Mouse (Mus musculus) liver, adult 2 months (tissue): ENCODE measurements around the gene Olfr805. TPM values are rescaled to one million over a fixed set of nuclear protein-coding genes. Genes with fewer than 3 reads are reported as not detected.

Experiments used
- DNase-seq: peaks from one replicate; pipeline ENCODE4 v3.0.0-alpha.2; 2011; ENCODE audit warnings: low read depth, low spot score; ENCODE audit errors: extremely low read depth
- H3K27ac ChIP-seq: fragments of 200-500 bp; replicated peaks from 2 replicates; pipeline ENCODE4 v1.5.1; 2012; ENCODE audit warnings: low read depth, mild to moderate bottlenecking, control low read depth, inconsistent platforms, low read length; ENCODE audit not compliant: insufficient read depth
- H3K27me3 ChIP-seq: fragments of 200-500 bp; 2 replicates; pipeline ENCODE4 v1.6.1; 2012; ENCODE audit warnings: mild to moderate bottlenecking, moderate library complexity, low read length, inconsistent platforms; ENCODE audit not compliant: control insufficient read depth, insufficient read depth
- H3K36me3 ChIP-seq: fragments of 200-500 bp; 2 replicates; pipeline ENCODE4 v1.6.1; 2012; ENCODE audit warnings: low read length, inconsistent platforms; ENCODE audit not compliant: control insufficient read depth, insufficient read depth
- H3K4me1 ChIP-seq: fragments of 200-500 bp; 2 replicates; pipeline ENCODE4 v1.6.1; 2011; ENCODE audit warnings: low read length; ENCODE audit not compliant: control insufficient read depth, insufficient read depth
- H3K4me3 ChIP-seq: fragments of 200-500 bp; 2 replicates; pipeline ENCODE4 v1.5.1; 2011; ENCODE audit warnings: low read depth, mild to moderate bottlenecking, control low read depth, low read length, moderate library complexity; ENCODE audit not compliant: insufficient read depth
- H3K79me2 ChIP-seq: fragments of 200-500 bp; 2 replicates; pipeline ENCODE4 v1.6.1; 2012; ENCODE audit warnings: inconsistent platforms, mild to moderate bottlenecking, low read length, moderate library complexity; ENCODE audit not compliant: control insufficient read depth, insufficient read depth
- H3K9ac ChIP-seq: fragments of 200-500 bp; 2 replicates; pipeline ENCODE4 v1.6.1; 2012; ENCODE audit warnings: low read depth, mild to moderate bottlenecking, control low read depth, inconsistent platforms, low read length
- CTCF ChIP-seq: fragments of 200-500 bp; IDR thresholded peaks from 2 replicates; pipeline ENCODE4 v1.5.1; 2011; ENCODE audit warnings: low read depth, low read length, control low read depth
- POLR2A ChIP-seq: fragments of 200-500 bp; IDR thresholded peaks from 2 replicates; pipeline ENCODE4 v1.6.1; 2011; ENCODE audit warnings: low read length, control low read depth; ENCODE audit not compliant: insufficient read depth; ENCODE audit errors: extremely low read depth
- WGBS: fragments of 180-500 bp; shearing (Covaris S2); methylation state at CpG from one replicate; pipeline ENCODE4 v1.1.7; 2018; 5-methylcytosine and 5-hydroxymethylcytosine counted together
- polyA plus RNA-seq: library from polyadenylated mRNA; depleted of rRNA; stranded (reverse); fragments of >200 nt; gene quantifications from 2 replicates; pipeline ENCODE4 v1.2.3, GENCODE M21; 2012; rRNA removed
- total RNA-seq: library from RNA; depleted of rRNA; stranded (reverse); fragments of >200 nt; gene quantifications from 2 replicates; pipeline ENCODE4 v1.2.3, GENCODE M21; 2014; rRNA removed

Gene Olfr805
- total and polyA plus RNA-seq, 2 experiments: not detected

DNA sequence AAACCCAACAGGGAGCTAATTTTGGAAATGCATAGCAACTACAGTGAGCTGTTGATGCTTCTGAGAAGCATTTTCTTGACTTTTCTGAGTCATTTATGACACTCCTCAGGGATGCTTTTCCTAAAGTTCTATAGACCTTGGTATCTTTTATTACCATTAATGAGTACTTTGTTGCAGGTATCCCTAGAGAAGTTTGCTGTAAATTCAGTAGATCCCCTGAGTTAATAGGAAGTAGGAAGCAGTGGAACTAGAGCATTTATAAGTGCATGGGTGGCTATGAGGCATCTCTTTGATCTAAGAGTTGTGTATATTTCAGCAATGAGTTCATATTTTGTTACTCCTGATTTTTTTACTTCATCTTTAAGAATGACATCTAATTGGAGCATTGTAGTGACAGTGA is 26.3 kb downstream of the Olfr805 start, which contains the start of gene Olfr804:
Gene Olfr804, plus strand, starts transcription at position 301 of the 400 bp plus-strand sequence.
- no peak for DNase-seq
- no peak within 1 kb of the TSS for H3K9ac ChIP-seq
- H3K27me3 ChIP-seq: no peaks in the 10 kb centered on the region
- H3K4me1 ChIP-seq: no peaks in the 10 kb centered on the region
- H3K27ac ChIP-seq: no peak within 1 kb of the TSS
- TF ChIP-seq POLR2A (no peak), CTCF (no peak)
- H3K79me2 ChIP-seq: no peaks in the 10 kb centered on the region
- H3K36me3 ChIP-seq: no peaks in the 10 kb centered on the region
- no peak within 1 kb of the TSS for H3K4me3 ChIP-seq

DNA sequence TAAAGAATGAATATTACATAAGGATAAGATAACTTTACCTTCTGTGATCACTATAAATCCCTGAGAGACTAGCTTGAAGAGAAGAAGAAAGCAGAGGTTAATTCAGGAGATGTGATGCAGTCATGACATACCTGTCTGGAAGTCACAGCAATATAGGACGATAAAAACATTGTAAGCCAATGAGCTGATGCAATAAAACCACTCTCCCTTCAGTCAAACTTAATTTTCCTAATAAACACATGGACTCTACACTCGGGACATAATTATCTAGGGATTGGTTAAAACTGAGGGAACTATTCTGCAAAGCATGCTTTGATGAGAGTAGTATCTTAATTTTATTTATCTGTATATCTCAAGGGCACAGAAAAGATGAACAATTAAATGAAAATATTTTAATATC is 35.0 kb downstream of the Olfr805 start, which contains the start of gene Olfr803:
Gene Olfr803, minus strand, starts transcription at position 101 of the 400 bp plus-strand sequence.
- no peak for DNase-seq
- H3K9ac ChIP-seq: no peak within 1 kb of the TSS
- H3K27ac ChIP-seq: no peak within 1 kb of the TSS
- no peak within 1 kb of the TSS for H3K4me3 ChIP-seq
- WGBS: 68% methylated on average over 2 of the region's 2 CpGs
- H3K36me3 ChIP-seq: no peaks in the 10 kb centered on the region
- no peaks in the 10 kb centered on the region for H3K27me3 ChIP-seq
- H3K4me1 ChIP-seq: no peaks in the 10 kb centered on the region
- no peak for TF ChIP-seq POLR2A
- TF ChIP-seq CTCF: no peak
- H3K79me2 ChIP-seq: no peaks in the 10 kb centered on the region

DNA sequence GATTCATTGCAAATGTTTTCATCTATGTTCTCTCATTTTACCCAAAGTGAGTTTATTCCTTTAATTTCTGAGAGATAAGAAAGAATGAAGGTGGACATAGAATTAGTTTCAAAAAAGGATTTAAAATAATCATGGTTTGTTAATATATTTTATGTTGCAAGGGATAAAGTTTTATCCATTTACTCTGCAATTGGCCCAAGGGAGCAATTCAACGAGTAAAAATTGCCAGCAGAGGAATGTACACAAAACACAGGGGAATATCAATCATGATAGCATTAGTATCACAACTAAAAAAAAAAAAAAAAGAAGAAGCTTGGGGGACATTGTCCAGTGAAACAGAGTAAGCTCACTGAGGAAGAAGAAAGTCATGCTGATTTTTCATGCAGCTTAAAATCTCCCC is 41.1 kb downstream of the Olfr805 start, which contains the start of gene Olfr802:
Gene Olfr802, minus strand, starts transcription at position 101 of the 400 bp plus-strand sequence.
- TF ChIP-seq POLR2A: no peak
- TF ChIP-seq CTCF: no peak
- H3K27ac ChIP-seq: no peak within 1 kb of the TSS
- no peaks in the 10 kb centered on the region for H3K4me1 ChIP-seq
- no peak for DNase-seq
- H3K79me2 ChIP-seq: no peaks in the 10 kb centered on the region
- H3K4me3 ChIP-seq: no peak within 1 kb of the TSS
- 67% methylated on average over 1 of the region's 1 CpGs for WGBS
- H3K27me3 ChIP-seq: no peaks in the 10 kb centered on the region
- no peaks in the 10 kb centered on the region for H3K36me3 ChIP-seq
- no peak within 1 kb of the TSS for H3K9ac ChIP-seq

DNA sequence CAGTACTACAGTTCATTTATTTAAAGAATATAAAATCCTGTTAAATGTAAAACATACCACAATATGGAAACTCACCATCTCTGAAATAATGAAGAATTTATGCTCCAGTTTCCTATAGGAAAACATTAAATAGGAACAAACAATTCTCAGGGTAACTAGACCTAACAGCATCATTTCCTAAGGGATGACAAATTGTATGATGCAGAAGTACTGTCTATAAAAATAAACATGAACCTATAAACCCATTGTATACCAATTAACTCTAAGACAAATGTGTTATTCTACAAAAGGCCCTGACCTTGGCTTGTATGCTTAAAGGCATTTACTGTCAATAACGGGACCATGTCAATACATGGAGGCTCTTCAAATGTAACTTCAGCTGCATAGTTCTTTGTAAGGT is 55.4 kb downstream of the Olfr805 start, which contains the start of gene Olfr801:
Gene Olfr801, minus strand, starts transcription at position 101 of the 400 bp plus-strand sequence.
- H3K36me3 ChIP-seq: no peaks in the 10 kb centered on the region
- H3K4me1 ChIP-seq: no peaks in the 10 kb centered on the region
- H3K27me3 ChIP-seq: no peaks in the 10 kb centered on the region
- WGBS: 64% methylated on average over 1 of the region's 1 CpGs
- DNase-seq: no peak
- H3K9ac ChIP-seq: no peak within 1 kb of the TSS
- H3K79me2 ChIP-seq: no peaks in the 10 kb centered on the region
- no peak within 1 kb of the TSS for H3K27ac ChIP-seq
- TF ChIP-seq POLR2A (no peak), CTCF (no peak)
- no peak within 1 kb of the TSS for H3K4me3 ChIP-seq

Other genes starting within 250 kb of the Olfr805 start
- gene Olfr789, start 244.6 kb downstream of the Olfr805 start, total RNA-seq: not detected in 2 replicates
- not detected in 2 replicates for gene Olfr789, start 244.6 kb downstream of the Olfr805 start, polyA plus RNA-seq
- gene Olfr790, start 230.9 kb downstream of the Olfr805 start, total RNA-seq: not detected in 2 replicates
- gene Olfr790, start 230.9 kb downstream of the Olfr805 start, polyA plus RNA-seq: not detected in 2 replicates
- not detected in 2 replicates for gene Olfr791, start 207.6 kb downstream of the Olfr805 start, total RNA-seq
- gene Olfr791, start 207.6 kb downstream of the Olfr805 start, polyA plus RNA-seq: not detected in 2 replicates
- not detected in 2 replicates for gene Olfr792, start 190.2 kb downstream of the Olfr805 start, total RNA-seq
- not detected in 2 replicates for gene Olfr792, start 190.2 kb downstream of the Olfr805 start, polyA plus RNA-seq
- not detected in 2 replicates for gene Olfr794, start 161.7 kb downstream of the Olfr805 start, total RNA-seq
- gene Olfr794, start 161.7 kb downstream of the Olfr805 start, polyA plus RNA-seq: not detected in 2 replicates
- gene Olfr796, start 116.8 kb downstream of the Olfr805 start, total RNA-seq: not detected in 2 replicates
- gene Olfr796, start 116.8 kb downstream of the Olfr805 start, polyA plus RNA-seq: not detected in 2 replicates
- gene Olfr798, start 101.4 kb downstream of the Olfr805 start, total RNA-seq: not detected in 2 replicates
- not detected in 2 replicates for gene Olfr798, start 101.4 kb downstream of the Olfr805 start, polyA plus RNA-seq
- gene Olfr799, start 91.9 kb downstream of the Olfr805 start, total RNA-seq: not detected in 2 replicates
- not detected in 2 replicates for gene Olfr799, start 91.9 kb downstream of the Olfr805 start, polyA plus RNA-seq
- not detected in 2 replicates for gene Olfr800, start 71.7 kb downstream of the Olfr805 start, total RNA-seq
- gene Olfr800, start 71.7 kb downstream of the Olfr805 start, polyA plus RNA-seq: not detected in 2 replicates
- gene Olfr801, start 55.5 kb downstream of the Olfr805 start, total RNA-seq: not detected in 2 replicates
- not detected in 2 replicates for gene Olfr801, start 55.5 kb downstream of the Olfr805 start, polyA plus RNA-seq
- not detected in 2 replicates for gene Olfr802, start 41.2 kb downstream of the Olfr805 start, total RNA-seq
- not detected in 2 replicates for gene Olfr802, start 41.2 kb downstream of the Olfr805 start, polyA plus RNA-seq
- gene Olfr803, start 35.1 kb downstream of the Olfr805 start, total RNA-seq: not detected in 2 replicates
- not detected in 2 replicates for gene Olfr803, start 35.1 kb downstream of the Olfr805 start, polyA plus RNA-seq
- gene Olfr804, start 26.2 kb downstream of the Olfr805 start, total RNA-seq: not detected in 2 replicates
- not detected in 2 replicates for gene Olfr804, start 26.2 kb downstream of the Olfr805 start, polyA plus RNA-seq
- gene Olfr806, start 12.5 kb upstream of the Olfr805 start, total RNA-seq: not detected in 2 replicates
- gene Olfr806, start 12.5 kb upstream of the Olfr805 start, polyA plus RNA-seq: not detected in 2 replicates
- gene Olfr807, start 28.4 kb upstream of the Olfr805 start, total RNA-seq: not detected in 2 replicates
- gene Olfr807, start 28.4 kb upstream of the Olfr805 start, polyA plus RNA-seq: not detected in 2 replicates
- gene Olfr808, start 36.1 kb upstream of the Olfr805 start, total RNA-seq: not detected in 2 replicates
- gene Olfr808, start 36.1 kb upstream of the Olfr805 start, polyA plus RNA-seq: not detected in 2 replicates
- not detected in 2 replicates for gene Olfr809, start 45.3 kb upstream of the Olfr805 start, total RNA-seq
- gene Olfr809, start 45.3 kb upstream of the Olfr805 start, polyA plus RNA-seq: not detected in 2 replicates
- not detected in 2 replicates for gene Olfr810, start 65.5 kb upstream of the Olfr805 start, total RNA-seq
- gene Olfr810, start 65.5 kb upstream of the Olfr805 start, polyA plus RNA-seq: not detected in 2 replicates
- gene Olfr811, start 75.0 kb upstream of the Olfr805 start, total RNA-seq: not detected in 2 replicates
- gene Olfr811, start 75.0 kb upstream of the Olfr805 start, polyA plus RNA-seq: not detected in 2 replicates
- gene Olfr812, start 116.7 kb upstream of the Olfr805 start, total RNA-seq: not detected in 2 replicates
- not detected in 2 replicates for gene Olfr812, start 116.7 kb upstream of the Olfr805 start, polyA plus RNA-seq
- not detected in 2 replicates for gene Olfr813, start 126.0 kb upstream of the Olfr805 start, total RNA-seq
- gene Olfr813, start 126.0 kb upstream of the Olfr805 start, polyA plus RNA-seq: not detected in 2 replicates
- gene Olfr814, start 150.5 kb upstream of the Olfr805 start, total RNA-seq: not detected in 2 replicates
- not detected in 2 replicates for gene Olfr814, start 150.5 kb upstream of the Olfr805 start, polyA plus RNA-seq
- gene Olfr815, start 176.5 kb upstream of the Olfr805 start, total RNA-seq: 0.13 TPM in 1 of 2 replicates, not detected in the other
- not detected in 2 replicates for gene Olfr815, start 176.5 kb upstream of the Olfr805 start, polyA plus RNA-seq
- gene Olfr816, start 186.2 kb upstream of the Olfr805 start, total RNA-seq: not detected in 2 replicates
- not detected in 2 replicates for gene Olfr816, start 186.2 kb upstream of the Olfr805 start, polyA plus RNA-seq
- not detected in 2 replicates for gene Olfr818, start 219.7 kb upstream of the Olfr805 start, total RNA-seq
- not detected in 2 replicates for gene Olfr818, start 219.7 kb upstream of the Olfr805 start, polyA plus RNA-seq
- gene Olfr819, start 237.9 kb upstream of the Olfr805 start, total RNA-seq: not detected in 2 replicates
- gene Olfr819, start 237.9 kb upstream of the Olfr805 start, polyA plus RNA-seq: not detected in 2 replicates
- not detected in 2 replicates for gene Olfr247, start 246.8 kb upstream of the Olfr805 start, total RNA-seq
- not detected in 2 replicates for gene Olfr247, start 246.8 kb upstream of the Olfr805 start, polyA plus RNA-seq